Mouse (Mus musculus) liver, adult 2 months (tissue): ENCODE results near the gene Gm14597. TPM values are rescaled to one million over a fixed set of nuclear protein-coding genes. Genes with fewer than 3 reads are reported as not detected.
"Not testable (repeated sequence)": the region's sequence is repeated elsewhere in the genome, so short reads cannot be mapped to it uniquely, and the experiment has no call there.

ENCODE experiments used
- DNase-seq: peaks from one replicate; pipeline ENCODE4 v3.0.0-alpha.2; 2011; ENCODE audit warnings: low read depth, low spot score; ENCODE audit errors: extremely low read depth
- H3K27ac ChIP-seq: fragments of 200-500 bp; replicated peaks from 2 replicates; pipeline ENCODE4 v1.5.1; 2012; ENCODE audit warnings: low read depth, mild to moderate bottlenecking, control low read depth, inconsistent platforms, low read length; ENCODE audit not compliant: insufficient read depth
- H3K27me3 ChIP-seq: fragments of 200-500 bp; 2 replicates; pipeline ENCODE4 v1.6.1; 2012; ENCODE audit warnings: mild to moderate bottlenecking, moderate library complexity, low read length, inconsistent platforms; ENCODE audit not compliant: control insufficient read depth, insufficient read depth
- H3K36me3 ChIP-seq: fragments of 200-500 bp; 2 replicates; pipeline ENCODE4 v1.6.1; 2012; ENCODE audit warnings: low read length, inconsistent platforms; ENCODE audit not compliant: control insufficient read depth, insufficient read depth
- H3K4me1 ChIP-seq: fragments of 200-500 bp; 2 replicates; pipeline ENCODE4 v1.6.1; 2011; ENCODE audit warnings: low read length; ENCODE audit not compliant: control insufficient read depth, insufficient read depth
- H3K4me3 ChIP-seq: fragments of 200-500 bp; 2 replicates; pipeline ENCODE4 v1.5.1; 2011; ENCODE audit warnings: low read depth, mild to moderate bottlenecking, control low read depth, low read length, moderate library complexity; ENCODE audit not compliant: insufficient read depth
- H3K79me2 ChIP-seq: fragments of 200-500 bp; 2 replicates; pipeline ENCODE4 v1.6.1; 2012; ENCODE audit warnings: inconsistent platforms, mild to moderate bottlenecking, low read length, moderate library complexity; ENCODE audit not compliant: control insufficient read depth, insufficient read depth
- H3K9ac ChIP-seq: fragments of 200-500 bp; 2 replicates; pipeline ENCODE4 v1.6.1; 2012; ENCODE audit warnings: low read depth, mild to moderate bottlenecking, control low read depth, inconsistent platforms, low read length
- CTCF ChIP-seq: fragments of 200-500 bp; IDR thresholded peaks from 2 replicates; pipeline ENCODE4 v1.5.1; 2011; ENCODE audit warnings: low read depth, low read length, control low read depth
- POLR2A ChIP-seq: fragments of 200-500 bp; IDR thresholded peaks from 2 replicates; pipeline ENCODE4 v1.6.1; 2011; ENCODE audit warnings: low read length, control low read depth; ENCODE audit not compliant: insufficient read depth; ENCODE audit errors: extremely low read depth
- WGBS: fragments of 180-500 bp; shearing (Covaris S2); methylation state at CpG from one replicate; pipeline ENCODE4 v1.1.7; 2018; 5-methylcytosine and 5-hydroxymethylcytosine counted together
- polyA plus RNA-seq: library from polyadenylated mRNA; depleted of rRNA; stranded (reverse); fragments of >200 nt; gene quantifications from 2 replicates; pipeline ENCODE4 v1.2.3, GENCODE M21; 2012
- total RNA-seq: library from RNA; depleted of rRNA; stranded (reverse); fragments of >200 nt; gene quantifications from 2 replicates; pipeline ENCODE4 v1.2.3, GENCODE M21; 2014

Gm14597 gene
- total and polyA plus RNA-seq, 2 experiments: not detected

DNA sequence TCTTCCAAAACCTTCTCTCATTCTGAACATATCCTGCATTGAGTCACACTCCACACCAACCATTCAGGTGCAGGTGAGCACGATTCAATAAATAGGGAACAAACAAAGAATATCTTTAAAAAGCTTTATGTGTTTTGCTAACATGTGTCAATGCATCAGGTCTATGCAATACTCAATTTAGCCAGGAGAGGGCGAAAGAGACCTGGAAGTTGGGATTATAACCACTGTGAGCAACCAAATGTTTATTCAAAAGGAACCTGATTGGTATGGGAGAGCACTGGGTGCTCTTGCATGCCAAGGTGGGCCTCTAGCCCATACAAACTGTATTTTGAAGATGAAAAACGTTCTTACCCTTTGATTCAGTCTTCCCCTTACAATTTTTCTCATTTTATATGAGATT is 1.8 kb upstream of the Gm14597 start:
- Histone ChIP-seq H3K27ac (no peak overlapping the region), H3K4me1 (no peaks in the 10 kb centered on the region), H3K27me3 (no peaks in the 10 kb centered on the region), H3K9ac (no peak overlapping the region), H3K36me3 (no peaks in the 10 kb centered on the region), H3K79me2 (no peaks in the 10 kb centered on the region), H3K4me3 (no peak overlapping the region)
- DNase-seq: peak; percentile 40
- 0% methylated on average over 3 of the region's 3 CpGs for WGBS
- TF ChIP-seq POLR2A (no peak), CTCF (peak; percentile 42)

DNA sequence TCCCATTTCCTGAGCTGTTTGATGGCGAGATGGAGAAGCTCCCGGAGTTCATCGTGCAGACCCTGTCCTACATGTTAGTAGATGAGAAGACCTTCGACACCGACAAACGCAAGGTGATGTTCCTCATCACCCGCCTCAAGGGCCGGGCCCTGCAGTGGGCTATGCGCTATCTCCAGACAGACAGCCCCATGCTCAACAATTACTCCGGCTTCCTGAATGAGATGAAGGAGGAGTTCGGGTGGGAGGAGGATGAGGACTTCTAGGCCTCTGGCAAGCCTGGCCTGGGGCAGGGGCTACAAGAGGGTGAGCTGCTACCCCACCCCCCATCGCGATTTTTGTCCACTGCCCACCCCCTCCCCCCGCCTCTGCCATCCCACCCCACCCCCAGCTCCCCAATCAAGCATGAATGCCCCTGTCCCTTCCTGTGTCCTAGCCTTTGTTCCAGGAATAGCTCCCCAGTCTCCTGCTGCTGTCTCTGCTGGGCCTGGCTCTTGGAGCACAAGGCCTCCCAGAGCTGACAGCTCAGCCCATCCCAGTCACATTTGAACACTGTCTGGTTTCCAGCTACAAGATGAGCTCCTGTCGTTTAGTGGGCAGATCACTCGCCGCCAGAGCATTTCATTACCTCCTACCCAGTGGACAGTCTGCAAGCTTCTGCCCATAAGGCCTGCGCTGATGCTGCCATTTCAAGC is 511 bp downstream of the Gm14597 start:
- H3K4me1 ChIP-seq: no peaks in the 10 kb centered on the region
- no peaks in the 10 kb centered on the region for H3K27me3 ChIP-seq
- peak overlapping the region; percentile 44 for H3K4me3 ChIP-seq
- 0 out of 2 replicates have a peak overlapping the region, but pooled peaks have one; percentile 5 for H3K27ac ChIP-seq
- H3K9ac ChIP-seq: peak overlapping the region; percentile 5
- DNase-seq: no peak
- no peaks in the 10 kb centered on the region for H3K36me3 ChIP-seq
- 20% methylated on average over 15 of the region's 18 CpGs for WGBS
- H3K79me2 ChIP-seq: no peaks in the 10 kb centered on the region
- no peak for TF ChIP-seq POLR2A
- TF ChIP-seq CTCF: no peak

GRCm38 (mm10) chrX:53607242-53608121 is 1.3 kb downstream of the Gm14597 start, which contains the start of gene Rtl8c:
Gene Rtl8c (plus strand): TSS chrX:53608032.
- Histone ChIP-seq H3K27me3 (no peaks in the 10 kb centered on the region), H3K9ac (peak within 1 kb of the TSS; percentile 5), H3K36me3 (no peaks in the 10 kb centered on the region), H3K4me1 (no peaks in the 10 kb centered on the region), H3K79me2 (no peaks in the 10 kb centered on the region), H3K4me3 (peak within 1 kb of the TSS; percentile 44), H3K27ac (0 out of 2 replicates have a peak within 1 kb of the TSS, but pooled peaks have one; percentile 5)
- DNase-seq: no peak
- WGBS: 18% methylated on average over 19 of the region's 20 CpGs
- TF ChIP-seq POLR2A (no peak), CTCF (no peak)

DNA sequence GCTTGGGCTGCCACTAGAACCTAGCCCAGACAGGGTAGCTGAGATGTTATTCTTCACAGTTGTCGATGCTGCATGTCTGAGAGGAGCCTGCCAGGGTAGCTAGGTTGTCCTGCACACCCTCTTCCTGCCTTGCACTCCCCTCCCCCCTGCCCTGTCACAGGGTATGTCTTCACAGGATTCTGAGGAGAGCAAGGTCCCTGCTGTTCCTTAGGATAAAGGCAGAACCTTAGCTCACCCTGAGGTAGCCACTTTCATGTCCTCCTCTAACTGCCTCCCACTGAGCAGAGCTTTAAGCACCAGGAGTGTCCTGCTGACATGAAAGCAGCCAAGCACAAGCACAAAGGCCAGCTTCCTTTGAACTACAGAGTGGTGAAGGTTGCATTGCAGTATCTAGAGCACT is 2.6 kb downstream of the Gm14597 start:
- H3K9ac ChIP-seq, H3K27me3 ChIP-seq, DNase-seq, H3K27ac ChIP-seq, H3K4me1 ChIP-seq, H3K79me2 ChIP-seq, H3K36me3 ChIP-seq, H3K4me3 ChIP-seq: not testable (repeated sequence)
- WGBS: 35% methylated on average over 1 of the region's 1 CpGs

GRCm38 (mm10) chrX:53599993-53600392 is 8.8 kb downstream of the Gm14597 start:
- WGBS: 30% methylated on average over 2 of the region's 2 CpGs
- not testable (repeated sequence) for H3K79me2 ChIP-seq, H3K27me3 ChIP-seq, H3K27ac ChIP-seq, H3K4me1 ChIP-seq, H3K9ac ChIP-seq, H3K4me3 ChIP-seq, H3K36me3 ChIP-seq, DNase-seq

GRCm38 (mm10) chrX:53583404-53583803 is 25.4 kb downstream of the Gm14597 start:
- WGBS: 73% methylated on average over 3 of the region's 4 CpGs
- not testable (repeated sequence) for H3K9ac ChIP-seq, H3K4me1 ChIP-seq, H3K27ac ChIP-seq, H3K27me3 ChIP-seq, H3K4me3 ChIP-seq, H3K79me2 ChIP-seq, H3K36me3 ChIP-seq, DNase-seq

DNA sequence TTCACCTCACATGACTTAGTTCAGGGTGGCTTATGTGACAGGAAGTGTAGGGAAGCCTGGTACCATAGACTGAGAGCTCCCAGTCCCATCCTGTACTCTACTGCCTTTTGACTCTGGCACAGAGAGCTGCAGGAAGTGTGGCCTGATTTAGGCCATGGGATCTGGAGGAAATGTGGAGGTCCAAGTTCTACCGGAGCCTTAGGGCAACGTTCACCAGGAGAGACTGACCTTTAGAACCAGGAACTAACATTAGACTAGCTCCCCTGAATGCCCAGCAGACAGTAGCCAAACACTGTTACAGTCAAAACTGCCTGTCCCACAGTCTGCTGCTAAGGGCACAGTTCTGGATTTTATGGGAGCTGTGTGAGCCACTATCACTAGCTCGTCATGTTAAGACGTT is 27.4 kb downstream of the Gm14597 start:
- not testable (repeated sequence) for H3K79me2 ChIP-seq, H3K27ac ChIP-seq, H3K4me3 ChIP-seq, H3K27me3 ChIP-seq, H3K36me3 ChIP-seq, H3K9ac ChIP-seq, H3K4me1 ChIP-seq
- peak; percentile 22 for DNase-seq
- 9% methylated on average over 2 of the region's 4 CpGs for WGBS
